Mouse (Mus musculus) telencephalon, adult 2 months (tissue): ENCODE measurements at regions not wholly inside any gene's neighbourhood (a gene's known extent, or its start where the extent isn't known, plus 50 kb on each side); places are given as distances from the start of the nearest gene placed in this dataset.

Experiments
- DNase-seq: peaks from one replicate; pipeline ENCODE4 v3.0.0-alpha.2; 2011; ENCODE audit warnings: low read depth, low spot score

DNA sequence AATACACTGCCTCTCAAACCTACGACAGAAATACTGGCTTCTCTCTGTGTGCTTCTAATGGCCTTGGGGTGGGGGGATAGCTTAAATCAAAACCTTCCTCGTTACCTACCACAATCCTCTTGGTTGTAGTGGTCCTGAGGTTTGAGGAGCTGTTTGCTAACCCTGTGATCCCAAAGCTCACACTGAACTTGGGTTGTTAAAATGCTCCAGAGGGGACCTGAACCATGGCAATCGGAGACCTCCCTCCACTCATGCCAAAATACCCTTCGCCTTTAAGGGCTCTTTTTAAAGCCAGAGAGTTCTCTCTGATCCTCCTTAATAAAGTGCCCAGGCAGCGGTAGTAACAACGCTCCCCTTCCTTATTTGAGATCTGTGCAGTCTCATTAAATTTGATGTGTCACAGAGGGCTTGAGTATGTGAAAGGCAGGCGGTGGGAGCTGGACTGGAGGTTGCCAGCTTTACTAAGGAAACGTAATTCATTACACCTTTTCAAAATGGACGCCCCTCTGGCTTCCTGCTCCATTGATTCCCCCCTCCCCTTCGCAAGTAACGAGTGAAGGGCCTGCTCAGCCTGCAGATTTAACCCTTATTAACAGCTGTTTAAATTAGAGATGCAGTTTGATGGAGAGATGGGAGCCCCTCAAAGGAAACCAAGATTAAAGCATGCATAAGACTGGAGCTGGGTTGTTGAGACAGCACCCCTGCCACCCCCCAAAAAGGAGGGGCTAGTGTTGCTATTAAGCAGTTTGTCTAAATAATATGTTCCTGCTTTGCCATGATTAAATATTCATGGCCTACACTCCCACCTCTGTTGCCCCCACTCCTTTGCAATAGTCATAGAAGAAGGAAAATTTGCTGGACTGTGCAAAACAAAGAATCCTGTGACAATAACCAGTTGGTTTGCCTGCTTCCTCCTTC, 289.4 kb downstream of the Sorl1 start:
- DNase-seq = no peak

DNA sequence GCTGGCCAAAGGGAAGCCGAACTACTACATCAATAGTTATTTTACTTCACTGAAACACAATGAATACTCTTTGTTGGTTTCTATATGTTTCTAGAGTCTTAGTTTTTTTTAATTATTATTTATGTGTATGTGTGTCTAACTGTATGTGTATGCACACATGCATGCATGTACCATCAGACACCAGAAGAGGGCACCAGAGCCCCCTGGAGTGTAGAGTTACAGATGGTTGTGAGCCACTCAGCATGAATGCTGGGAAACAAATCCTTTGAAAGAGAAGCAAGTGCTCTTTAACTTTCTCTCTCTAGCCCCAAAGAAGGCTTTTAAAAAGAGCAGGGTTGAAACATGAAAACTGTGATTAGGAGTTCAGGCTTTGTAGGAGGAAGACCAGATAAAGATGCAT, 290.7 kb downstream of the Sorl1 start:
- no peak for DNase-seq

DNA sequence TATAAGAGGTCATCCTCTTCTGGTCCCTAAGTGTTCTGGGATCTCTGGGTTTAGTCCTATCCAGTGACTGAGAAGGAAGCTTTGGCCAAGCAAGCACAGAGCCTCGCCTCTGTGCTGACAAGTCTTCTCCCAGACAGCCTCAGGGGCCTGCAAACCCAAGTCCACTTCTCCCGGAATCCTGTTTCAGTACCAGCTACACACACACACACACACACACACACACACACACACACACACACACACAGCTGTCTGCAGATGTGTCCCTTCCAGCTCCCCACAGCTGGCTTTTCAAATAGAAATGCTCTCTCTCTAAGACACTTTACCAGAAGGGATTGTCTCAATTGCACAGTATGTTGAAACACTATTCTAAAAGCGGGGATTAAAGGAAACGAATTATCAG, 296.7 kb downstream of the Sorl1 start:
- DNase-seq = no peak

DNA sequence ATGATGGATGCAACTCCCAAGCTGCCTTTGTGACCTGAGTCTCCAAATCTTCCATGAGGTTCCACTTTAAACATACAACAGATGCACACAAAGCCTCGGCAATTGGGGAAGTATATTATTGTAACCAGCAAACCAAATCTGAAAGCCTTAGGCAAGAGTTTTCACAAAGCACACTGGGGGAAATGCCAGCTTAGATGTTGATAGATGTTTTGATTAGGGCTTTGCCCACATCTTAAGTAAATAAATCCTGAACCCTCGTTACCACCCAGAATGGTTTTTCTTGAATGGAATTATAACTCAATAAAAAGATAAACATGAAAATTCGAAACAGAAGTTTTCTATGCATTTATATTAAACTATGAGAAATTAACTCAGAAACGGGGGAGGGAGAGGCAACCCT, 302.7 kb downstream of the Sorl1 start:
- DNase-seq = no peak

DNA sequence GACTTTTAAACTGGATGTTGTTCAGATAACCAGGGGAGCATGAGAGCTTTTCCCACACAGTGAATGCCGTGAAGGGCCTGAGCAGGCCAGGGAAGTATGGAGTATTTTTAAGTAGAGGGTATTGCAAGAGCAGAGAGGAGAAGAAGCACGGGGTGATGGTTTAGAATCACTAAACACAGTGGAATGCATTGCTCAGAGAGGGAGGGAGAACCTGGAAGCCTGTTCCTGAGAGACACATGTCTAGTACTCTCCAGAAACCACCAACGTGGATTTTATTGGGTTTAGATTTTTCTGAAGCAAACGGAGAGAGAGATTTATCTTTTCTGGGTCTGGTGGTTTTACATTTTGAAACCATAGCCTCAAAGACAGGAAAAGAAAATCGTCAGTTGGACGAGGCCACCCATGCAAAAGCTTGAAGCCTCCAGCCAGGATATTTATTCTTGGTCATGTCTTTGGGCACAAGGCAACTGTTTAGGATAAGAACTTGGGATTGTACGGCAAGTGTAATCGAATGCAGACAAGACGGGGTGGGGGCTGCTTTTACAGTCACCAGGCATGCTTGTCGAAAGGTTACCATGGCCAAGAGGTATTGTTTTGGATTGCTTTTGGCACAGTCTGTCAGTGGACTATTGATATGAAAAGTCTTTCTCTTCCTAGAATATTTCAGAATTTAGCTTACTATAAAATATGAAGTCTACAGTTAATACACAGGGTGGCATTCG, 306.2 kb downstream of the Sorl1 start:
- DNase-seq = no peak

DNA sequence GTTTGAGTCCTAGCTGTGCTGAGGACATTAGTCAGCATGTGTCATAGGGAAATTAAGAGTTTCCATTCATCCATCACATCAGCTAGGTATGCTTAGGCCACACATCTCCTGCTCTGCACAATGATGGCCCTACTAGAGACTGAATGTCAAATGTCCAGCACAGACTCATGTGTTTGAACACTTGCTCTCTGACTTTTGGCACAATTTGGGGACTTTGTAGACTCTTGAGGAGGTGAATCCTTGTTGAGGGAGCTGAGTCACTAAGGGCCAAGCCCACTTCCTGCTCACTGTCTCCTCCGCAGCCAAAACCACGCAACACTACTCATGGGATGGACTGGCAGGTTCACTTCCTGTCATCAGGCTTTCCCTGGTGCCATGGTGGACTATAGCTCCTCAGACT, 308.2 kb downstream of the Sorl1 start:
- no peak for DNase-seq

DNA sequence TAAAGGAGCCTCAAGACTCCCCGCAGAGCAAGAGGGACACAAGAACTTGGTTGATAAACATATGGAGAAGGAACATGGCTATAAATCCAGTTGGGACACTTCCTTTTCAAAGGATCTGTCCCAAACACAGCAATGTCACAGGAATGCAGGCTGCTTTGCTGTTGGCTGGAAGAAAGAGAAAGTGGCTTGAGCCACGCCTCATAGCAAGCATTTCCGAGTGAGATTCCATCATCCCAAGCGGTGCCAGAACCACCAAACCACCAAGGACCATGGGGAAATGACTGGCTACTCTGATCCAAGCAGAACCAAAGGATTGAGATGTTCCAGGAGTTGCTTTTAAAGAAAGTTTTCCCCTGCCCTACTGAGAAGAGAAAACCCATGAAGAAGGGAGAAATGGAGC, 314.8 kb downstream of the Sorl1 start:
- DNase-seq = no peak

DNA sequence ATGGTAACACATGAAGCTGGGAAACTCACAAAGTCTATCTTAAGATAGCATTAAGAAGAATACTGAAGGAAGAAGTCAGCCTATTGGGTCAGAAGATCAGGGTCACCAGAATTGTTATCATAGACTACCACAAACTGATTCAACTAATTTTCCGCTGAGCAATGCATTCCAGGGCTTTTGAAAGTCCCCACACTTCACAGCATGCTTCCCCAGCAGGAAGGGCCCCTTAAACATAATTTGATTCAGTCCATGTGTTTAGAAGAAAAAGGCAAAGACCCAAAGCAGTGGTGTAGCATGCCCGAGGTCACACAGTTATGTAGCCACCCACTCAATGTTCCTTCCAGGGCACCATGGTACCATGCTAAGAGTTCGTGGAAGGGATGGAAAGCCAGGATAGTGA, 315.3 kb downstream of the Sorl1 start:
- DNase-seq = no peak

DNA sequence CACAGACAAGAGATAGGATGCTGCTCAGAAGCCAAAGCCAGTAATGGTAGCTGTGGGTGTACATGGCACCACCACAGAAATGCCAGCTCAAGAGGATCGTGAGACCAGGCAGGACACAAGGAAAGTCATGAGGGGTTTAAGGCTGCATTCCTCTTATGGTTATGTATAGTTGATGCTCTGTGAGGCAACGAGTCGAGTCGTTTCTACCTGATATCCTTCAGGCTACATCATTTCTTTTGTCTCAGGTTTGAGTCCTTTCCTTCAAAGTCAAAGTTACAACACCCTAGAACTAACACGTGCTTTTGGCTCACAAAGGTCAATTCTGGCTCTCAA, 317.8 kb downstream of the Sorl1 start:
- DNase-seq = no peak

DNA sequence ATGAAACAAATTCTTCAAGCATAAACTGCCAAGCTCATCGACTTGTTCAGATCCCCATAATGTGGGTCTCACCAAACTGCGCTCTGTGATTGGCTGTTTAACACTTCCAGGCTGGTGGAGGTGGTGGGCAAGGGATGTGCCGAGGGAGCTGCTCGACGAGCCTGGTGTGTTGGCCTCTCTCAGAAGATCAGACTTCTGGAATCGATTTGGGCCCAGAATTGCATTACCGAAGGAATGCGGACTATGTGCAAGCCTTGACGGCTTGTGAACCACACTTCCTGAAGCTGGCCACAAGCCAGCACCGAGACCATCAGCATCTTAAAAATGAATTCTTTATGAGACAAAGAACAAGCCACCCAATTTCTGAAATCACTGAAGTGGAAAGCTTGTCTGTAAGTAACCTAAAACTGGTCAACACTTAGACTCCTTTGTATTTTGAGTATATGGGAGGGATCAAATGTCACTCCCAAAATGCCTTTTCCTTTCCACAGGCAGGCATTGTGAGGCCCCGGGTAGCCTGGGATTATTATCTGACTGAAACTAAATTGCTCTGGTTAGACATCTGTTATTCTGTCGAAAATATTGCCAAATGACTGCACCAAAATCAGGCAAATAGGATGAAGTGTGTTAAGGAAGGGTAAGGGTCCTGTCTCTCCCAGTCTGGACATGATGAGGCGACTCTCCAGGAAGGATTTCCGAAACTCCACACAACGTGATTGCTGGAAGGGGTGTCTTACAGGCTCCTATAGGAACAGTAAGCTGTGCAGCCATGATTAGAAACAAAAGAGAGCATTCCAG, 318.4 kb downstream of the Sorl1 start:
- no peak for DNase-seq

DNA sequence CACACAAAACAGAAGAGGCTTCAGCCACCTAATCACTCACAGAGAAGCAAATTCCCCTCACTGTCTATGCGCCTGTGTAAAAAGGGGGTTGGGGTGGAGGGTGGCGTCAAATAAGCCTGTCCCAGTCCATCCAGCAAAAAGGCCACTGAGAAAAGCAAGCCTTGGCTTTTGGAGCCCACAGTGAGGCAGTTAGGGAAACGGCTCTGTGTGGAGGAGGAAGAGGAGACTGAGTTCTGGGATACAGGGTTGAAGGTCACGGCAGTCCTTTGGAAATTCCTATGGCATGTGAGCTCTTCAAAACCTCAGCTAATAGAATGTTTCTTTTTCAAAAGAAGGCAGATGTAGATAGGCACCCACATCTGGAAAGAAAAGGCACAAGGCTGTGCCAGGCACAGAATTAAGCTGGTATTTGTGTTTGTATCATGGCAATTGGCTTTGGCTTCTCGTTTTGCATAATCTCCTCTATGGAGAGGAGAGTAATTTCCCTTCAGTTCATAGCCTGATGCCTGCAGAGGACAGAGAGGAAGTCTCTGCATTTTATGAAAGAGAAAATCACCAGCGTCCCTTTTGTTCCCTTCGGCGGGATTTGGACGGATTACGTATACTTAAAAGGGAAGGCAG, 319.3 kb downstream of the Sorl1 start:
- DNase-seq = no peak

DNA sequence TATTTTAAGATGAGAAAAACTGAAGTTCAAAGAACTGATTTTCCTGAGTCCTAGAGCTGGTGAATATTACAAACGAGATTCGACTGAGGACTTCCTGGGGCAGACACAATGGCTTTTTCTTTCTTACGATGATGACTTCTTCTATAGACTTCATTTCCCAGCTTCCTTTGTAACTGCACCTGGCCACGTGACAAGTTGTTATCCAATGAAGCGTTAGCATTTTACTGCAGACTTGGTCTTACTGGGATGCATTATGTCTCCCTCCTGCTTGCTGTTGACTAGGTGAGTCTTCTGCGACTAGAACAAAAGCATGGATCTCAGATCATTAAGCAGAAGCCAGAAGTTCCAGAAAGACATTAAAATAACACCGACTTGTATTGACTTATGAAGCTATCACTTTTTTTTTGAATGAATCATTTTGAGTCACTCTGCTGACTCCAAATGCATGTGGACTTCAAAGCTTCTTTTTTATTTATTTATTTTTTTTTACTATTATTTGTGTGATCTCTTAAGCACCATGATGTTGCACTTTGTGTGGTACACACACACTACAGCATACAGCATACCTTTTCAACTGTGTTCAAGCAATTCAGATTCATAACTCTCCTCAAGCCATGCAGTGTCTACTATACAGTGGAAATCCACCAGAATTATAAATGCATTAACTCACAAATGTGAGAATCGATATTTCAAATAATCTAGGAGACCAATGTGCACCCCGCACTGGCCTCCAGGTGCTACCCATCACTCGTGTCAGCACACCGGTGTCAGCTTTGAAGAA, 320.2 kb downstream of the Sorl1 start:
- DNase-seq = peak; percentile 72

DNA sequence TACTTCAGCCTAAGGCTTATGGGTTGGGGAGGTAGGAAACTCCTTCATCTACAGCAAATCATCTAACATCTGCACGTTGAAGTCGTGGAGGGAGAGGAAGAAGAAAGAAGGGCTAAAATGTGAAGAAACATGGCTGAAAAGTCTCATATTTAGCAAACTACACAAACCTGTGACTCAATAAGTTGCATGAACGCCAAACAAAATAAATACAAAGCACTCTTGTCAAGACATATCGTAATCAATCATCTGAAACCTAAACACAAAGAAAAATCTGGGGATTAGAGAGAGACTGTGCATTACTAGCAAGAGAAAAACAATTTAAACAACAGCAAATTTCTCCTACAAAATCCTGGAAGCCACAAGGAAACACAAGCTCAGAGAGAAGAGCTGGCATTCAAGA, 322.7 kb downstream of the Sorl1 start:
- no peak for DNase-seq

DNA sequence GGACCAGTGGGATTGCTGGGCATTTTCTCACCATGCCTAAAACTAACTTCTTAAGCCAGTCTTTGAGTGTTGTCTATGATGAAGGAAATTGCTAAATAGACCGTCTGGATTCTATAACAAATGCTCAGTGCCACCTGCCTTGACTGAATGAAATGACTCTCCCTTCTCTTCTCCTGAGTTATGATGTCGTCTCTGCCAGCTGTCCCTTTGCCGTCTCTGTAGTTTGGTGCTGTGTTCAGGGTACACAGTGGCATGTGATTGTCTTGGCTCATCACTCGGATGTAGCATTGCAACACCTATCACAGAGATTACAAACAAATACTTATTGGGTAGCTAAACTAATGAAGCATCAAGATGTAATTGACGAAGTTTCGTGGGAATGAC, 331.3 kb downstream of the Sorl1 start:
- DNase-seq = no peak

DNA sequence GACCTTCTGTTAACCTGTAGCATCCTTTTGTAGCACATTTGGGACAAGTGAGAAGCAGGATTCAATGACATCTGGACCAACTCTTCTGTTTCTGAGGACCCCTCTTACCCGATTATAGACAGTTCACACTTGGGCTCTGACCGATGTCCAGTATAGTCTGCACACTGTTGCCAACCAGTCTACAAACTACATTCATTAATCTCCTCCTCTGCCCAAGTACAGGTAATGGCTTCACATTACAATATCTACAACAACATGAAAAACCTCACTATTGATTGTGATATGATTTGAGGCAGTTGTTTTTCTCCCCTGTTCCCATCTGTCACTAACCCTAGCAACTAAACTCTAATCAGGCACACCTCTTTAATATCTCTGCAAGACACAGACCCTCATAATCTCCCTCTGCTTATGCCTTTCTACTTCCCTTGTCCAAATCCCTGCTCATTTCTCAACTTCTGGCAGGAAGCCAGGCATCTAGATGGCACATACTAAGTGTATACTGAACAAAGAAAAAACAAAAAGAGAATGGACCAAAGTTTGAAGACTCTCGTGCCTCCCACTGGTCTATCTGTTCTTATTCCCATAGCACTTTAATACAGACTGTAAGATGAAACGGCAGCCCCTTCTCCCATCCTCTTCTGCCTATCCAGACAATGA, 331.8 kb downstream of the Sorl1 start:
- no peak for DNase-seq

DNA sequence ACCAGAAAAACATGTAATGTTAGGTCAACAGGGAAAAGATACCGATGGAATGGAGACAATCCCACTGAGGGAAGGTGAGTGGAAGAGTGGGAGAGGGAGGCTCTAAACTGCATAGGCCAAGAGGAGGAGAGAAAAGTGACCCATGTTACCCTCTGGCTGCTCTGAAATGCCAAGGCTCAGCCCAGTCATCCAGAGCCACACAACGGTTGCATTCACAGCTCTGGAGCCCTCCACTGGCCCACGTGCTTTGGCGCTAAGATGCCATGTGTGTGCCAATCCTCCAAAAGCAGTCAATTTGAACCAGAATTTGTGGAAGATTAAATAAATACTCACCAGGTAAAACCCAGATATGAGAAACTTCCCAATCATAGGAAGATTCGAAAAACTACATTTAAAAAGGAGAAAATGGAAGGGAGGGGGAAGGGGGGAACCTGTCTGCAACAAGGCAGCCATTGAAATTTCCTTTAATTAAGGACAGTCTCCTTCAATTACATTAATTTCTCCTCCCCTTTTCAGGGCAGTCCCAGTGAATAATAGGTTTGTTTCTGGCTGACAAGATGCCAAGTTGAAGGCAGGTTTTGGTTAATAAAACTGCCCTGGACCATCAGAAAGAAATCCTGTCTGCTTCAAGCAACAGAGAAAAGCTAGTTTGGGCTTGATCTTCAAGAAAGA, 332.5 kb downstream of the Sorl1 start:
- no peak for DNase-seq

DNA sequence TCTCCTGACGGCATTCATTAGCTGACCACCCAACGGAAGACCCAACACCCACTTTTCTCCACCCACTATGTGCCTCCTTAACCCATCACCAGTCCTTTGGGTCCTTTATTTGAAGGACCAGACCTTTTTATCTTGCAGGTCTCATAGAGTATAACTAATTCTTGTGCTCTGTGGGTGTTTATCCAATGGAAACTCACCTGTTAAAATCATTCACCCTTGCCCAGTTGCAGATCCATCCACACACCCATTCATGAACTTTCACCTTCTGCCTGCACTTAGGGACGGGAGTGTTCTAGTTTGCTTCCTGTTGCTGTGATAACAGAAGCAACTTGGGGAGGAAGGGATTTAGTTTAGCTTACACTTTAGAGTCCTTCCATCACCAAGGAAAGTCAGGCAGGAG, 339.0 kb downstream of the Sorl1 start:
- DNase-seq = no peak

DNA sequence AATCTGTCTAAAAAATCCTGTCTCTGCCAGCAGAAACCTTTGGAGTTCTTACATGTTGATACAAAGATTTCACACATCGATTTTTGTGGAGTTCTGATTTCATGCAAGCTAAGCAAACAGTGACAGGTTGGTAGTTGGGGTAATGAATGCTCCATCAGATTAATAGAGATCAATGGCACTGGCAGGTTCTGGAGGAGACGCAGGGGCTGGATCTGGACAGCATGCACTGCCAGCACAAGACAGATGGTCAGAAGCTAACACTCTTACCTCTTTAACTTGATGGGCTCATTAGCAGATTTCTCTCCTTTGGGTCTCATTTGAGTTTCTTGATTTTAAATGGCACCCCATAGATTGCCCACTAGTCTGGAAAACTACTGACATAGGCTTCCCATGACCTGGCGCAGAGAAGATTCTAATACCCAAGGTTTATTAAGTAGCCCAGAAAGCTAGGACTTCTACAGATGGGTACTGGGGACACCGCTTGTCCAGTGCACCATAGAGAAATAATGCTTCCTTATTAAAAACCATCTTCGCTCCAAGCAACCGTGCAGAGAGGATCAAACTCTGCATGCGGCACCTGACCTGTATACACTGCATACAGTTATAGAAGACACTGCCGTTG, 351.7 kb downstream of the Sorl1 start:
- DNase-seq = no peak

DNA sequence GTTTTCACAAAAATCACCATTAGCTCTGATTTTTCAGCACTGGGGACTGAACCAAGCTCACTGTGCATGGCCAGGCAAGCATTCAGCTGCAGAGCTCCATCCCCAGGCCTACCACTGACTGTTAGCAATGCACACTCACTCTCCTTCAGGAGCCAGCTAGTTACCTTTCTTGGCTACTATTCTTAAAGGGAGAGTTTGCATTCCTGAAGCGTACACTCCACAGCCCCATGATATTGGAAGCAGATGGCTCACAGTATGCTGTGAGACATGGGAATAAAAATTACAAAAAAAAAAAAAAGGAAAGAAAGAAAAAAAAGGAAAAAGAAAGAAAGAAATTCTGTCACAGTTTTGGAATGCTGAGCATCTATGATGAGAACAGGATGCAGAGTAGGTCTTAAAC, 352.8 kb downstream of the Sorl1 start:
- no peak for DNase-seq

DNA sequence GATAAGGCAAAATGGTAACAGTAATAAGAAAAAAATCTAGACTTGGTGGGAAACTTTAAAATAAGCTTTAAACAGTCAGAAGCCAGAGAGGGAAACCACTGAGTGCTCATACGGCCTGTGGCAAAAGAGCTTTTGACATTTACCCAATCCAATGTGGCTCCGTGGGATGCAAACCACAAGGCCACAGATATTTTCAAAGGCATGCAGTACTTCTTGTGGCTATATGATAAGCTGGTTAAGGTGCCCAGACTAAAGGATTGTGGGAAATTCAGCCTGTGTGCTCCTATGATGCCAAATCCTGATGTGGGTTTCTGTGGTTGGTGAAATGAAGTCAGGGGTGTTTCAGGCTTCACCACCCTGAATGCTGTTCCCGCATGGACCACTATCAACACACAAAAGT, 355.8 kb downstream of the Sorl1 start:
- DNase-seq = no peak
